Mouse (Mus musculus): ENCODE data around the gene Calcoco1.

- TF ChIP-seq POLR2A (IDR thresholded peaks at IDR 0.05; ENCODE audit: insufficient read length, low read depth) (no peak), TCF12 (IDR thresholded peaks at IDR 0.05; ENCODE audit: insufficient read depth, poor library complexity, severe bottlenecking) (no peak), CEBPB (IDR thresholded peaks at IDR 0.05; ENCODE audit: insufficient read depth, poor library complexity, severe bottlenecking) (no peak), USF1 (IDR thresholded peaks at IDR 0.05; ENCODE audit: low read depth) (no peak), REST (IDR thresholded peaks at IDR 0.05; ENCODE audit: insufficient read depth, insufficient read length) (no peak), MYOD1 (IDR thresholded peaks at IDR 0.05; ENCODE audit: control insufficient read depth in 1 of 3, insufficient read length in 2 of 3, low read depth in 2 of 3) (no peak)
Measured at GRCm38 (mm10) chr15:102747853-102748252, 25.9 kb upstream of the Calcoco1 start.
